Mouse (Mus musculus) brain, embryonic 14.5 days (tissue): ENCODE data around the gene Akp3. TPM values are rescaled to one million over a fixed set of nuclear protein-coding genes. Genes with fewer than 3 reads are reported as not detected.

Experiments
- DNase-seq: peaks from one replicate; pipeline ENCODE4 v3.0.0-alpha.2; 2011; ENCODE audit warnings: low read depth
- CTCF ChIP-seq: fragments of 200-500 bp; IDR thresholded peaks from 2 replicates; pipeline ENCODE4 v1.5.1; 2012; ENCODE audit warnings: inconsistent platforms, mild to moderate bottlenecking, moderate library complexity, borderline replicate concordance; ENCODE audit not compliant: insufficient read depth, insufficient read length; ENCODE audit errors: extremely low read depth
- POLR2A ChIP-seq: fragments of 200-500 bp; IDR thresholded peaks from 2 replicates; pipeline ENCODE4 v1.6.1; 2012; ENCODE audit warnings: mild to moderate bottlenecking, inconsistent platforms, borderline replicate concordance; ENCODE audit not compliant: poor library complexity, insufficient read depth, insufficient read length, severe bottlenecking; ENCODE audit errors: extremely low read depth
- polyA plus RNA-seq: library from polyadenylated mRNA; depleted of rRNA; stranded (reverse); fragments of >200 nt; gene quantifications from 2 replicates; pipeline ENCODE4 v1.2.3, GENCODE M21; 2012

Gene Akp3
- polyA plus RNA-seq, 1 experiment, result 0.05 TPM

- TF ChIP-seq POLR2A (no peak), CTCF (no peak)
- DNase-seq, result no peak
Observed at GRCm38 (mm10) chr1:87114784-87115183, 10.0 kb upstream of the Akp3 start.

- no peak for DNase-seq
- no peak for TF ChIP-seq CTCF
Observed at GRCm38 (mm10) chr1:87127206-87128030, 2.6 kb downstream of the Akp3 start.

GRCm38 (mm10) chr1:87131803-87132202, 7.0 kb downstream of the Akp3 start:
- DNase-seq, result no peak
- no peak for TF ChIP-seq CTCF
- no peak for TF ChIP-seq POLR2A

GRCm38 (mm10) chr1:87141550-87141949, 16.8 kb downstream of the Akp3 start:
- TF ChIP-seq POLR2A (no peak), CTCF (no peak)
- no peak for DNase-seq

- TF ChIP-seq CTCF, result no peak
- DNase-seq, result peak; percentile 77
Observed at GRCm38 (mm10) chr1:87142456-87142855, 17.7 kb downstream of the Akp3 start.

- DNase-seq, result peak; percentile 39
- no peak for TF ChIP-seq POLR2A
- no peak for TF ChIP-seq CTCF
Observed at GRCm38 (mm10) chr1:87143141-87143540, 18.4 kb downstream of the Akp3 start.

- TF ChIP-seq POLR2A, result no peak
- TF ChIP-seq CTCF, result no peak
- no peak for DNase-seq
Observed at GRCm38 (mm10) chr1:87149422-87149821, 24.6 kb downstream of the Akp3 start.

GRCm38 (mm10) chr1:87151286-87151685, 26.5 kb downstream of the Akp3 start:
- TF ChIP-seq CTCF (no peak), POLR2A (no peak)

GRCm38 (mm10) chr1:87153776-87154500, 29.2 kb downstream of the Akp3 start:
- TF ChIP-seq CTCF (no peak), POLR2A (no peak)
- no peak for DNase-seq

More at GRCm38 (mm10) chr1:87151286-87151685, 26.5 kb downstream of the Akp3 start:
- DNase-seq, result no peak

GRCm38 (mm10) chr1:87154501-87155120, 29.8 kb downstream of the Akp3 start:
- no peak for DNase-seq
- TF ChIP-seq CTCF, result no peak
- no peak for TF ChIP-seq POLR2A

- DNase-seq, result peak; percentile 71
Observed at GRCm38 (mm10) chr1:87155531-87156198, 30.9 kb downstream of the Akp3 start.

More at GRCm38 (mm10) chr1:87155531-87156198, 30.9 kb downstream of the Akp3 start:
- TF ChIP-seq CTCF (no peak), POLR2A (0 out of 2 replicates have a peak, but pooled peaks have one; percentile 15)
